Mouse (Mus musculus): Measurements from ENCODE around the gene C330007P06Rik. TPM values are rescaled to one million over a fixed set of nuclear protein-coding genes. Genes with fewer than 3 reads are reported as not detected.

C330007P06Rik gene
- total and polyA plus RNA-seq, 3 experiments = 7.4 to 17.4 (median 15.7) TPM

- DNase-seq = no peak
- 38% methylated on average over 4 of the region's 4 CpGs for WGBS
- intact Hi-C loops (cut with DNase I) = no loop called here
Measured at GRCm38 (mm10) chrX:36843346-36843990, 30.4 kb downstream of the C330007P06Rik start.

GRCm38 (mm10) chrX:36841698-36842097 lies 32.2 kb downstream of the C330007P06Rik start:
- TF ChIP-seq POLR2A (IDR thresholded peaks at IDR 0.05; ENCODE audit: insufficient read depth, low read depth, low read length) (no peak), CTCF (IDR thresholded peaks at IDR 0.05) (no peak), EP300 (IDR thresholded peaks at IDR 0.05; ENCODE audit: insufficient read depth, low read depth, low read length) (no peak)
- Histone ChIP-seq H3K36me3 (ENCODE audit: control insufficient read depth, insufficient read depth, low read length) (no peaks in the 10 kb centered on the region), H3K27me3 (ENCODE audit: control insufficient read depth, insufficient read depth, low read length) (no peaks in the 10 kb centered on the region), H3K4me3 (no peak overlapping the region), H3K9ac (ENCODE audit: low read depth, low read length) (no peak overlapping the region), H3K4me1 (ENCODE audit: control insufficient read depth, insufficient read depth, low read length) (no peaks in the 10 kb centered on the region; the same call in 1 of the 2 replicates), H3K79me2 (replicated peaks; ENCODE audit: control insufficient read depth, insufficient read depth, low read length) (no peaks in the 10 kb centered on the region), H3K27ac (no peak overlapping the region)
- no peak for DNase-seq
- 54% methylated on average over 6 of the region's 6 CpGs for WGBS
- intact Hi-C loops (cut with DNase I) = no loop called here

More at GRCm38 (mm10) chrX:36843346-36843990, 30.4 kb downstream of the C330007P06Rik start:
- Histone ChIP-seq H3K9ac (ENCODE audit: low read depth, low read length) (no peak overlapping the region), H3K4me3 (no peak overlapping the region), H3K4me1 (ENCODE audit: control insufficient read depth, insufficient read depth, low read length) (no peaks in the 10 kb centered on the region; the same call in 1 of the 2 replicates), H3K27ac (no peak overlapping the region), H3K79me2 (replicated peaks; ENCODE audit: control insufficient read depth, insufficient read depth, low read length) (no peaks in the 10 kb centered on the region), H3K27me3 (ENCODE audit: control insufficient read depth, insufficient read depth, low read length) (no peaks in the 10 kb centered on the region), H3K36me3 (ENCODE audit: control insufficient read depth, insufficient read depth, low read length) (no peaks in the 10 kb centered on the region)
- TF ChIP-seq POLR2A (IDR thresholded peaks at IDR 0.05; ENCODE audit: insufficient read depth, low read depth, low read length) (no peak), CTCF (IDR thresholded peaks at IDR 0.05) (no peak)

- no peak overlapping the region for H3K27ac ChIP-seq
- TF ChIP-seq EP300 (IDR thresholded peaks at IDR 0.05; ENCODE audit: insufficient read depth, low read depth, low read length) = no peak
- no peak for TF ChIP-seq CTCF (IDR thresholded peaks at IDR 0.05)
- TF ChIP-seq POLR2A (IDR thresholded peaks at IDR 0.05; ENCODE audit: insufficient read depth, low read depth, low read length) = no peak
- 32% methylated on average over 7 of the region's 7 CpGs for WGBS
- H3K27me3 ChIP-seq (ENCODE audit: control insufficient read depth, insufficient read depth, low read length) = no peaks in the 10 kb centered on the region
- H3K9ac ChIP-seq (ENCODE audit: low read depth, low read length) = no peak overlapping the region
- no peaks in the 10 kb centered on the region for H3K79me2 ChIP-seq (replicated peaks; ENCODE audit: control insufficient read depth, insufficient read depth, low read length)
- intact Hi-C loops (cut with DNase I) = no loop called here
- DNase-seq = peak in 1 of 2 experiments; percentile 45
- H3K36me3 ChIP-seq (ENCODE audit: control insufficient read depth, insufficient read depth, low read length) = no peaks in the 10 kb centered on the region
- H3K4me3 ChIP-seq = no peak overlapping the region
- no peaks in the 10 kb centered on the region; the same call in 1 of the 2 replicates for H3K4me1 ChIP-seq (ENCODE audit: control insufficient read depth, insufficient read depth, low read length)
Measured at GRCm38 (mm10) chrX:36839391-36839790, 34.5 kb downstream of the C330007P06Rik start.

- no peak for TF ChIP-seq CTCF (IDR thresholded peaks at IDR 0.05)
- no peak for TF ChIP-seq EP300 (IDR thresholded peaks at IDR 0.05; ENCODE audit: insufficient read depth, low read depth, low read length)
- TF ChIP-seq POLR2A (IDR thresholded peaks at IDR 0.05; ENCODE audit: insufficient read depth, low read depth, low read length) = no peak
- DNase-seq = no peak
- Histone ChIP-seq H3K36me3 (ENCODE audit: control insufficient read depth, insufficient read depth, low read length) (no peaks in the 10 kb centered on the region), H3K27me3 (ENCODE audit: control insufficient read depth, insufficient read depth, low read length) (no peaks in the 10 kb centered on the region), H3K4me1 (ENCODE audit: control insufficient read depth, insufficient read depth, low read length) (no peaks in the 10 kb centered on the region; the same call in 1 of the 2 replicates), H3K4me3 (no peak overlapping the region), H3K27ac (no peak overlapping the region), H3K9ac (ENCODE audit: low read depth, low read length) (no peak overlapping the region), H3K79me2 (replicated peaks; ENCODE audit: control insufficient read depth, insufficient read depth, low read length) (no peaks in the 10 kb centered on the region)
- intact Hi-C loops (cut with DNase I) = no loop called here
- 55% methylated on average over 6 of the region's 6 CpGs for WGBS
Measured at GRCm38 (mm10) chrX:36837069-36837676, 36.7 kb downstream of the C330007P06Rik start.

GRCm38 (mm10) chrX:36833397-36834084 lies 40.4 kb downstream of the C330007P06Rik start:
- H3K9ac ChIP-seq (ENCODE audit: low read depth, low read length) = no peak overlapping the region
- WGBS = 25% methylated on average over 19 of the region's 19 CpGs
- peak; percentile 42 to 75 for DNase-seq

More at GRCm38 (mm10) chrX:36833397-36834084, 40.4 kb downstream of the C330007P06Rik start:
- Histone ChIP-seq H3K36me3 (ENCODE audit: control insufficient read depth, insufficient read depth, low read length) (no peaks in the 10 kb centered on the region), H3K79me2 (replicated peaks; ENCODE audit: control insufficient read depth, insufficient read depth, low read length) (no peaks in the 10 kb centered on the region), H3K4me1 (ENCODE audit: control insufficient read depth, insufficient read depth, low read length) (no peaks in the 10 kb centered on the region), H3K27ac (no peak overlapping the region), H3K27me3 (ENCODE audit: control insufficient read depth, insufficient read depth, low read length) (no peaks in the 10 kb centered on the region), H3K4me3 (no peak overlapping the region)
- TF ChIP-seq EP300 (IDR thresholded peaks at IDR 0.05; ENCODE audit: insufficient read depth, low read depth, low read length) (no peak), CTCF (IDR thresholded peaks at IDR 0.05) (peak; percentile 89)
- intact Hi-C loops (cut with DNase I) = loop anchor here (1.0 to 2.0 kb wide), 3 partner anchors 69 to 189 kb away; partner anchors contain the start of gene Nkrf
